Mouse (Mus musculus) mouse embryonic stem cell (cell line): Measurements from ENCODE around the gene BC052040.

Experiments
- in situ Hi-C, 2 experiments: fragments of 300-500 bp; cut with MboI; formaldehyde crosslinking; loops; 1 replicate in 1 of 2; 3 replicates in 1 of 2; pipeline ENCODE4 v1.14.3; 2019 to 2020; ENCODE audit warnings: low sequenced_read_pairs in 2 of 2, low pct_unique_long_range_greater_than_20kb in 1 of 2, mixed read lengths in 1 of 2; ENCODE audit not compliant: unreplicated experiment in 1 of 2

Gene BC052040

DNA sequence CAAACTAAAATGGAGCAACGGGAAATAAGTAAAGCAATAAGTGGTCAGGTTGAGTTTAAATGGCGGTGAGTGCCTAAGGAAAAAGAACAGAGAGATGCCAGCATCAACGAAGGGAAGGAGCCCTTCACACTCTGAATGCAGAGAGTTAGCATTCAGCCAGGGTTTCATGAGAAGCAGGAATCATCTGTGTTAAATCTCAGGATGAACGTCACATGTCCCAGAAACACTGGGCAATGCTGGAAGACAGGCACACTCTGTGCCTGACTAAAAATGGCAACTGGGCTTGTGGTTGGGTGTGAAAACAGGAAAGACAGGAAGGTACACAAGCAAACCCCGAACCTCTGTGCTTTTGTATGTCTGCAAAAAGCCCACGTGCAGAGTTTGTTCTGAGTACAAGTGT, 217.3 kb downstream of the BC052040 start:
- in situ Hi-C loops = no loop called here

DNA sequence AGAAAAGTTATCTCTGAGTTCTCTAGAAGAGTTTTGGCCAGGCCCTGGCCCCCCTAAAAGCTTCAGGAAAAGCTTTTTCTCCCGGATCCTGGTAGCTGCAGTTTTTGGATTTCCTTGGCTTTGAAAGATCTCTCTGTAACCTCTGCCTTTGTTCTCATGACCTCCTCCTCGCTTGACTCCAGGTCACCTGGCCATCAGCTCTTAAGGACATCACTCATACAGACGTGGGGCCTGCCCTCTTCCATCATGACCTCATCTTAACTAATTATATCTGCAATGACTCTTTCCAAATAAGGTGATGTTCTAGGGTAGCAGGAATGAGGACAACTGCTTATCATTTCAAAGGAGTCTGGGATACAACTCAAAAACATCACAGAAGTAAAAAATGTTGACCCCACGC, 226.9 kb downstream of the BC052040 start:
- in situ Hi-C loops = loop anchor here in 1 of 2 experiments (25.0 kb wide), 1 partner anchor 754 kb away; no protein-coding TSS in a partner anchor

DNA sequence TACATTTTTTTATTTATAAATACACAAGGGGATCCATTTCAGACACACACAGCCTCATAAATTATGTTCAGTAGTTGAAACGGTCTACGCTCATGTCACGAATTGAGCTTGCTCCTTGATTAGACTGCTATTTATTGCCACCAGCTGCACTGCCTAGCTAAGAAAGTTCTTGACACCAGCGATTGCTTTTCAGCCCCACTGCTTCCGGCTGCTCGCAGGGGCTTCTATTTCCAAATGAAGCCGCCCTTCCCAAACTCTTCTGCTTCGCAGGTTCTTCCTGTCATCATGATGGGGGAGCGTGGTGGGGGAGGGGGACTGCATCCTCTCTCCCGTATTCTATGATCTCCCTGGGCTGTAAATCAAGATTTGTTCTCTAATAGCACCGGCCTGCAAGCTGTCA, 231.8 kb downstream of the BC052040 start:
- in situ Hi-C loops = loop anchor here in 1 of 2 experiments (25.0 kb wide), 1 partner anchor 749 kb away; no protein-coding TSS in a partner anchor

DNA sequence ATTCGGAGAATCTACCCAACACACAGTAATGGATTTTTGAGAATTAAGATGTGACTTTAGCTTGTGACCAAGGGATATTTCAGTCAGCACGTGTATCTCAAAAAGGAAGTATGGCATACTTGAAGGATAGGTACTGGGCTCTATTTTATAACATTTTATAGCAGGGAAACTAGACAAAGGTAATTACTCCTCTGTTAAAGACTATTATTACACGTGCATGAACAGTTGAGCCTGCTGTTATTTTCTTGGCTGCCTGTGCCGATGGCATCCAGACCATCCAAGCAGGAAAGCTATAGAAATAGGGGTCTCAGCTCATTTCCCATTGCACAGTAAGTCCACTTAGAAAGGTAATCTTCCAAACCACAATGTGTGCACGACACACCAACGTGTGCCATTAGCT, 232.2 kb downstream of the BC052040 start:
- in situ Hi-C loops = loop anchor here in 1 of 2 experiments (25.0 kb wide), 1 partner anchor 749 kb away; no protein-coding TSS in a partner anchor

DNA sequence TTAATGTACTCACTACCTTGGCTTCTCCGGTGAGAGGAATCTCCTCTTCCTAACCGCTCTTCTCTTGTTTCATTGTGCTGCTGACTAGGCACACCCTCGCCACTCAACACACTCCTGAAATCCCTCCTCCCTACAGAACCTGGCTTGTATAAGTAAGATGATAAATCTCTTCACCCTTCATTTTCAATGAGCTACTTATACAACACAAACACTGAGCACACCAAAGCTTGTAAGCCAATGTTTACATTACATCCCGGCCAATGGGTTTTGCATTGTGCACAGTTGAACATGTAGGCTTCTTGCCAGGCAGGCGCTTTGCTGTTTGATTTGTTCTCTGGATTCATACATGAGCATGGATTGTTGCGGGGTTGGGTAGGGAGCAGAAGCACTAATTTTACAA, 236.4 kb downstream of the BC052040 start:
- in situ Hi-C loops = loop anchor here in 1 of 2 experiments (25.0 kb wide), 1 partner anchor 744 kb away; no protein-coding TSS in a partner anchor

DNA sequence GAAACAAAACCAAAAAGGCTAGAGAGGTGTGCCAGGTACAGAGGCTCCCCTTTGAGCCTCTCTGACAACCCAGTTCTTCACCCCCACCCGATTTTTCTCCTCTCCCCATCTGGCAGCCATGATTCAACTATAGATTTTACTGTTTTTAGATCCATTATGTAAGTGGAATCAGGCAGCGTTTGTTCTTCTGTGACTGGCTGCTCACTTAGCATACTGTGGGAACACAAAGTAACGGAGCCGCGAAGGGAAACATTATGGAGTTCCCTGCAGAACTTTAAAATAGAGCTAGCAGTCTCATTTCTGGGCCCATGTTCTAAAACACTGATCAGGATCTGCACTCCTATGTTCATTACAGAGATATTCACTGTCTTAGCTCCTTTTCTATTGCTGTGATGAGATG, 240.8 kb downstream of the BC052040 start:
- in situ Hi-C loops = loop anchor here in 1 of 2 experiments (25.0 kb wide), 1 partner anchor 740 kb away; no protein-coding TSS in a partner anchor
